Mouse (Mus musculus) thymus, adult 2 months (tissue): Measurements from ENCODE around the gene Duoxa2.
"Not testable (repeated sequence)": the region's sequence is repeated elsewhere in the genome, so short reads cannot be mapped to it uniquely, and the experiment has no call there.

Source experiments
- CTCF ChIP-seq: fragments of 200-500 bp; IDR thresholded peaks from 2 replicates; pipeline ENCODE4 v1.5.1; 2012; ENCODE audit warnings: mild to moderate bottlenecking, control low read depth, low read length, moderate library complexity, borderline replicate concordance; ENCODE audit not compliant: control insufficient read depth, poor library complexity, insufficient read depth; ENCODE audit errors: extremely low read depth
- POLR2A ChIP-seq: fragments of 200-500 bp; IDR thresholded peaks from 2 replicates; pipeline ENCODE4 v1.6.1; 2012; ENCODE audit warnings: mild to moderate bottlenecking, low read length, control low read depth, moderate library complexity; ENCODE audit not compliant: control insufficient read depth, poor library complexity, insufficient read depth; ENCODE audit errors: extremely low read depth

DNA sequence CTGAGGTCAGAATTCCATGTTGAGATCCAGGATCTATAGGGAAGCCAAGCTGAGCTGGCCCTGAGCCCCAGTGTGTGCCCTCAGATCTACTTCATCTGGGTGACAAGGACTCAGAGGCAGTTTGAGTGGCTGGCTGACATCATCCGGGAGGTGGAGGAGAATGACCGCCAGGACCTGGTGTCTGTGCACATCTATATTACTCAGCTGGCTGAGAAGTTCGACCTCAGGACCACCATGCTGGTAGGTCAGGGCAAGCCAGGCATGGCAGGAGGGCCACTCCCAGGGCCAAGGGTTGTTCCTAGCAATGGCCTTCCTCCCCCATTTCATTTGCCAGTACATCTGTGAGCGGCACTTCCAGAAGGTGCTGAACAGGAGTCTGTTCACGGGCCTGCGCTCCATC, 47.5 kb downstream of the Duoxa2 start:
- not testable (repeated sequence) for TF ChIP-seq CTCF, POLR2A
